Mouse (Mus musculus) ovary, adult 18-20 months (tissue): ENCODE measurements at regions not wholly inside any gene's neighbourhood (a gene's known extent, or its start where the extent isn't known, plus 50 kb on each side); places are given as distances from the start of the nearest gene placed in this dataset.

Source experiments
- DNase-seq: peaks from one replicate; pipeline ENCODE4 v3.0.0; 2022; ENCODE audit warnings: low spot score, mixed read lengths

GRCm38 (mm10) chr13:35383000-35383623 is 276.5 kb upstream of the Cdyl start:
- DNase-seq, result peak; percentile 3

- no peak for DNase-seq
Measured at GRCm38 (mm10) chr13:35383624-35384018, 276.0 kb upstream of the Cdyl start.

- no peak for DNase-seq
Measured at GRCm38 (mm10) chr13:35388380-35388779, 271.3 kb upstream of the Cdyl start.

GRCm38 (mm10) chr13:35389781-35390525 is 269.7 kb upstream of the Cdyl start:
- no peak for DNase-seq

GRCm38 (mm10) chr13:35390526-35390880 is 269.1 kb upstream of the Cdyl start:
- no peak for DNase-seq

- DNase-seq, result no peak
Measured at GRCm38 (mm10) chr13:35392167-35392566, 267.5 kb upstream of the Cdyl start.

GRCm38 (mm10) chr13:35395192-35395591 is 264.4 kb upstream of the Cdyl start:
- DNase-seq, result no peak

GRCm38 (mm10) chr13:35395630-35396029 is 264.0 kb upstream of the Cdyl start:
- DNase-seq, result peak; percentile 59

GRCm38 (mm10) chr13:35397166-35397565 is 262.5 kb upstream of the Cdyl start:
- no peak for DNase-seq

- no peak for DNase-seq
Measured at GRCm38 (mm10) chr13:35398192-35398591, 261.4 kb upstream of the Cdyl start.

GRCm38 (mm10) chr13:35402856-35403255 is 256.8 kb upstream of the Cdyl start:
- no peak for DNase-seq

- no peak for DNase-seq
Measured at GRCm38 (mm10) chr13:35404428-35404827, 255.2 kb upstream of the Cdyl start.

- no peak for DNase-seq
Measured at GRCm38 (mm10) chr13:35405384-35405783, 254.2 kb upstream of the Cdyl start.

GRCm38 (mm10) chr13:35417500-35417899 is 242.1 kb upstream of the Cdyl start:
- no peak for DNase-seq

- DNase-seq, result no peak
Measured at GRCm38 (mm10) chr13:35420076-35420475, 239.6 kb upstream of the Cdyl start.

- no peak for DNase-seq
Measured at GRCm38 (mm10) chr13:35426061-35426460, 233.6 kb upstream of the Cdyl start.

GRCm38 (mm10) chr13:35435173-35435572 is 224.5 kb upstream of the Cdyl start:
- no peak for DNase-seq

GRCm38 (mm10) chr13:35447661-35448060 is 212.0 kb upstream of the Cdyl start:
- DNase-seq, result no peak

- no peak for DNase-seq
Measured at GRCm38 (mm10) chr13:35452420-35452819, 207.2 kb upstream of the Cdyl start.

GRCm38 (mm10) chr13:35453222-35453914 is 206.3 kb upstream of the Cdyl start:
- no peak for DNase-seq

GRCm38 (mm10) chr13:35460051-35460450 is 199.6 kb upstream of the Cdyl start:
- DNase-seq, result no peak

- DNase-seq, result no peak
Measured at GRCm38 (mm10) chr13:35463231-35463630, 196.4 kb upstream of the Cdyl start.

GRCm38 (mm10) chr13:35463850-35464249 is 195.8 kb upstream of the Cdyl start:
- no peak for DNase-seq
